ENCODE assay signal across 9 mouse cellular contexts in genomic region chr2:7619888-7620664, GRCm38 (mm10).
DNase-seq lines count a peak whose midpoint lies in the region; ATAC-seq and TF ChIP-seq lines count a peak whose summit lies in the region.
"Had no signal": no experiment of that assay in that cellular context is flagged by ENCODE, and none has a peak within 500 bp of the region (broad histone marks: within the 10 kb centered on the region; RNA-seq: fewer than 3 reads in every experiment).

No protein-coding gene starts in this region.

- H3K9ac ChIP-seq in kidney, postnatal 0 days (ENCODE audit: low read depth, low read length) = no peak overlapping the region
- H3K9ac ChIP-seq in stomach, embryonic 14.5 days (replicated peaks; ENCODE audit: low read depth, low read length) = no peak overlapping the region
- H3K9ac ChIP-seq in kidney, embryonic 15.5 days = no peak overlapping the region

- no peaks in the 10 kb centered on the region for H3K36me3 ChIP-seq in kidney, postnatal 0 days (ENCODE audit: insufficient read depth, low read length)
- no peaks in the 10 kb centered on the region for H3K36me3 ChIP-seq in stomach, embryonic 14.5 days (ENCODE audit: control insufficient read depth, insufficient read depth, low read length)
- H3K36me3 ChIP-seq in kidney, embryonic 15.5 days = no peaks in the 10 kb centered on the region

- no peak for ATAC-seq in kidney, postnatal 0 days (replicated peaks; ENCODE audit: low FRiP score, low read depth)
- ATAC-seq in stomach, embryonic 14.5 days (ENCODE audit: insufficient number of reproducible peaks, insufficient read depth, low FRiP score, low read depth) = peak; percentile 82
- no peak for ATAC-seq in granulocyte monocyte progenitor cell, adult 5-6 weeks (replicated peaks; ENCODE audit: poor library complexity, severe bottlenecking)
- ATAC-seq in kidney, embryonic 15.5 days (replicated peaks; ENCODE audit: low FRiP score) = no peak

- H3K4me2 ChIP-seq in kidney, postnatal 0 days (ENCODE audit: low read length) = no peak overlapping the region
- no peak overlapping the region for H3K4me2 ChIP-seq in stomach, embryonic 14.5 days (replicated peaks; ENCODE audit: low read depth, low read length)
- no peak overlapping the region for H3K4me2 ChIP-seq in kidney, embryonic 15.5 days

- peak; percentile 49 for DNase-seq in kidney, postnatal 0 days (ENCODE audit: low spot score)
- no peak for DNase-seq in kidney, adult 9 months
- DNase-seq in cerebellum, adult 9-11 months = peak; percentile 99
- peak; percentile 54 for DNase-seq in gastrocnemius, postnatal 25 days
- peak; percentile 36 to 82 for DNase-seq in left cerebral cortex, adult 8-10 months (ENCODE audit: low spot score in 2 of 2)

- H3K4me1 ChIP-seq in kidney, postnatal 0 days (replicated peaks; ENCODE audit: insufficient read depth, low read length) = no peaks in the 10 kb centered on the region
- peaks cover 4% of the 10 kb centered on the region; the same call in 1 of the 2 replicates for H3K4me1 ChIP-seq in stomach, embryonic 14.5 days (ENCODE audit: control insufficient read depth, insufficient read depth, low read length)
- no peaks in the 10 kb centered on the region for H3K4me1 ChIP-seq in kidney, embryonic 15.5 days

- WGBS in kidney, postnatal 0 days = 57% methylated on average over 9 of the region's 9 CpGs
- WGBS in stomach, embryonic 14.5 days = 34% methylated on average over 9 of the region's 9 CpGs
- WGBS in kidney, embryonic 15.5 days = 62% methylated on average over 9 of the region's 9 CpGs

- H3K27ac ChIP-seq in kidney, postnatal 0 days = no peak overlapping the region
- peak overlapping the region; percentile 66; the same call in 1 of the 2 replicates for H3K27ac ChIP-seq in stomach, embryonic 14.5 days (ENCODE audit: low read length)
- H3K27ac ChIP-seq in kidney, embryonic 15.5 days = no peak overlapping the region
- H3K27ac ChIP-seq: macrophage had no signal

- no peak overlapping the region for H3K4me3 ChIP-seq in kidney, postnatal 0 days (replicated peaks; ENCODE audit: low read depth, low read length)
- H3K4me3 ChIP-seq in stomach, embryonic 14.5 days (ENCODE audit: low read depth, low read length) = no peak overlapping the region
- no peak overlapping the region for H3K4me3 ChIP-seq in kidney, embryonic 15.5 days (replicated peaks)

- no peaks in the 10 kb centered on the region for H3K9me3 ChIP-seq in kidney, postnatal 0 days (replicated peaks; ENCODE audit: low read length)
- no peaks in the 10 kb centered on the region for H3K9me3 ChIP-seq in stomach, embryonic 14.5 days (ENCODE audit: control insufficient read depth, low read depth, low read length)
- H3K9me3 ChIP-seq in kidney, embryonic 15.5 days (replicated peaks) = no peaks in the 10 kb centered on the region

- no peaks in the 10 kb centered on the region for H3K27me3 ChIP-seq in kidney, postnatal 0 days (ENCODE audit: insufficient read depth, low read length)
- H3K27me3 ChIP-seq in stomach, embryonic 14.5 days (ENCODE audit: control insufficient read depth, insufficient read depth, low read length) = no peaks in the 10 kb centered on the region
- no peaks in the 10 kb centered on the region for H3K27me3 ChIP-seq in kidney, embryonic 15.5 days

- TF ChIP-seq CTCF in kidney, postnatal 0 days (IDR thresholded peaks at IDR 0.05; ENCODE audit: low read depth) = no peak
